In the genomic region with DNA sequence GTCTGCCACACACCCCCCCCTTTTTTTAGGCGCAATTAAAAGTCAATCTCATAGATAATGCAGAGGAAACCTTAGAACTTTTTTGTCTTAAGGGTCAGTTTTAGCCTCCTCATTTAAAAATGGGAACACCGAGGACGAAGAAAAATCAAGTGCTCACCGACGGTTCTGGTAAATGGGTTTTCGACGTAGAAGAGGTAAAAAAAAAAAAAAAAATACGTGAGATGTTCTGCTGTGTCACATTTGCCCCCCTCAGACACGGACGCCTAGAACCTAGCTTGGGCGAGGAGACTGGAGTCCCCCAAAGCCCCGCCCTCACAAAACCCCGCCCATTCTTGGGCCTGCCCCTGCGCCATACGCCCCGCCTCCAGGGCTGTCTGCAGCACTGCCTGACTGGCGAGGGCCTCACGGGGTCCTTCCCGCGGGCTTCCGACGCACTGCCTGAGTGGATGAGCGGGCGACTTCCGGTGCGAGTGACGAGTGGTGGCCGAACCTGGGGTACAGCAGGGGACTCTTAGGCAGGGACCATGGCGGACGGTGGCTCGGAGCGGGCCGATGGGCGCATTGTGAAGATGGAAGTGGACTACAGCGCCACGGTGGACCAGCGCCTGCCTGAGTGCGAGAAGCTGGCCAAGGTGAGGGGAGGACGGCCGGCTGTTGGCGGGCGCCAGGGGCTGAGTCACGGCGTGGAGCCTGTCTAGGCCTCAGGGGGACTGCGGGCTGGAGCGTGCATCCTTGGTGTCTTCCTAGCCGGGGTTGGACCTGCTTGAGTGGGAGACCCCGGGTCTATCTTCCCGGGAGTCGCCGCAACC, we compare ENCODE assay signal across 1 mouse cellular context.
TF ChIP-seq lines count a peak whose summit lies in the region.

A gene (plus strand): TSS at position 432 of the 809 bp plus-strand sequence.

TF ChIP-seq in myocyte, 11 proteins besides CTCF, POLR2A, EP300 and RAD21 (continued from another document):
- TF ChIP-seq SRF (IDR thresholded peaks at IDR 0.05; ENCODE audit: control insufficient read depth, insufficient read length, low read depth), result peak; percentile 49
- TF ChIP-seq MYOG (IDR thresholded peaks at IDR 0.05; ENCODE audit: control insufficient read depth in 1 of 3, insufficient read depth in 1 of 3, insufficient read length in 2 of 3, low read depth in 2 of 3), result peak in 2 of 3 experiments; percentile 2 to 34
- TF ChIP-seq TCF3 (IDR thresholded peaks at IDR 0.05; ENCODE audit: insufficient read length, low read depth), result peak; percentile 3
